Mouse (Mus musculus) cerebellum, postnatal 25 days (tissue): ENCODE results near the gene Btbd10.

Experiments
- DNase-seq, 2 experiments: peaks; one replicate each; pipeline ENCODE4 v3.0.0; 2021; ENCODE audit warnings: mixed read lengths in 2 of 2

Btbd10 gene

GRCm38 (mm10) chr7:113368746-113369619 lies at the start of gene Btbd10:
Btbd10 (minus strand) TSS chr7:113369392.
- DNase-seq: peak; percentile 96 to 98

GRCm38 (mm10) chr7:113416536-113416935 lies 47.3 kb upstream of the Btbd10 start:
- DNase-seq: no peak

- DNase-seq: no peak
Measured at GRCm38 (mm10) chr7:113415256-113415655, 46.1 kb upstream of the Btbd10 start.

GRCm38 (mm10) chr7:113408712-113409111 lies 39.5 kb upstream of the Btbd10 start:
- no peak for DNase-seq

GRCm38 (mm10) chr7:113398083-113398482 lies 28.9 kb upstream of the Btbd10 start:
- no peak for DNase-seq

GRCm38 (mm10) chr7:113396661-113397060 lies 27.5 kb upstream of the Btbd10 start:
- DNase-seq: no peak

- no peak for DNase-seq
Measured at GRCm38 (mm10) chr7:113391619-113392018, 22.4 kb upstream of the Btbd10 start.

- no peak for DNase-seq
Measured at GRCm38 (mm10) chr7:113388470-113388869, 19.3 kb upstream of the Btbd10 start, which contains the start of gene Pth. Pth (minus strand) TSS chr7:113388570.

GRCm38 (mm10) chr7:113377875-113378658 lies 8.9 kb upstream of the Btbd10 start:
- peak; percentile 53 to 83 for DNase-seq

GRCm38 (mm10) chr7:113372682-113373081 lies 3.5 kb upstream of the Btbd10 start:
- DNase-seq: no peak

GRCm38 (mm10) chr7:113369620-113370340 lies 588 bp upstream of the Btbd10 start:
- peak in 1 of 2 experiments; percentile 77 for DNase-seq

GRCm38 (mm10) chr7:113367440-113367839 lies 1.8 kb downstream of the Btbd10 start:
- no peak for DNase-seq

GRCm38 (mm10) chr7:113349089-113349488 lies 20.1 kb downstream of the Btbd10 start:
- no peak for DNase-seq

GRCm38 (mm10) chr7:113347694-113348093 lies 21.5 kb downstream of the Btbd10 start:
- DNase-seq: no peak

- DNase-seq: peak; percentile 65 to 83
Measured at GRCm38 (mm10) chr7:113347271-113347670, 21.9 kb downstream of the Btbd10 start.

GRCm38 (mm10) chr7:113335250-113335649 lies 33.9 kb downstream of the Btbd10 start:
- no peak for DNase-seq

- DNase-seq: no peak
Measured at GRCm38 (mm10) chr7:113334036-113334435, 35.2 kb downstream of the Btbd10 start.

- no peak for DNase-seq
Measured at GRCm38 (mm10) chr7:113320128-113320527, 49.1 kb downstream of the Btbd10 start.

- DNase-seq: peak; percentile 77 to 85
Measured at GRCm38 (mm10) chr7:113311784-113312183, 57.4 kb downstream of the Btbd10 start.

GRCm38 (mm10) chr7:113310136-113310535 lies 59.1 kb downstream of the Btbd10 start:
- DNase-seq: no peak

- DNase-seq: no peak
Measured at GRCm38 (mm10) chr7:113297813-113298212, 71.4 kb downstream of the Btbd10 start.

- no peak for DNase-seq
Measured at GRCm38 (mm10) chr7:113295077-113295890, 73.9 kb downstream of the Btbd10 start.
